Mouse (Mus musculus) lung, embryonic 15.5 days (tissue): ENCODE measurements around the gene Zfp64. TPM values are rescaled to one million over a fixed set of nuclear protein-coding genes. Genes with fewer than 3 reads are reported as not detected.

Source experiments
- ATAC-seq: fragments of 200-750 bp; cut with Nextera tagmentation; 2 replicates; pipeline ENCODE4 v1.8.0; 2017; ENCODE audit warnings: moderate number of reproducible peaks, borderline replicate concordance; ENCODE audit not compliant: low FRiP score, low TSS enrichment; ENCODE audit errors: extremely low read depth
- H3K27ac ChIP-seq: fragments of 300-500 bp; sonication (generic); 2 replicates; pipeline ENCODE4 v1.5.1; 2015; ENCODE audit warnings: moderate library complexity, mild to moderate bottlenecking, inconsistent platforms
- H3K27me3 ChIP-seq: fragments of 300-500 bp; sonication (generic); 2 replicates; pipeline ENCODE4 v1.6.1; 2015; ENCODE audit warnings: inconsistent platforms
- H3K36me3 ChIP-seq: fragments of 300-500 bp; sonication (generic); 2 replicates; pipeline ENCODE4 v1.6.1; 2015; ENCODE audit warnings: inconsistent platforms
- H3K4me1 ChIP-seq: fragments of 300-500 bp; sonication (generic); 2 replicates; pipeline ENCODE4 v1.6.1; 2015; ENCODE audit warnings: inconsistent platforms
- H3K4me2 ChIP-seq: fragments of 300-500 bp; sonication (generic); 2 replicates; pipeline ENCODE4 v1.6.1; 2015; ENCODE audit warnings: inconsistent platforms, mild to moderate bottlenecking, moderate library complexity
- H3K4me3 ChIP-seq: fragments of 300-500 bp; sonication (generic); 2 replicates; pipeline ENCODE4 v1.5.1; 2015; ENCODE audit warnings: mild to moderate bottlenecking, inconsistent platforms
- H3K9ac ChIP-seq: fragments of 300-500 bp; sonication (generic); 2 replicates; pipeline ENCODE4 v1.6.1; 2015; ENCODE audit warnings: inconsistent platforms
- H3K9me3 ChIP-seq: fragments of 300-500 bp; sonication (generic); 2 replicates; pipeline ENCODE4 v1.6.1; 2016; ENCODE audit warnings: inconsistent platforms
- WGBS: fragments of 180-500 bp; shearing (Covaris S2); methylation state at CpG from one replicate; pipeline ENCODE4 v1.1.7; 2015; 5-methylcytosine and 5-hydroxymethylcytosine counted together
- polyA plus RNA-seq: library from polyadenylated mRNA; unstranded; fragments of >200 nt; fragmentation: Nextera tagmentation; extraction: Ambion mirVana; gene quantifications from 2 replicates; pipeline ENCODE4 v1.2.1, GENCODE M21; 2015

The Zfp64 gene
- polyA plus RNA-seq, 1 experiment from 2014 or later = 29.8 TPM

DNA sequence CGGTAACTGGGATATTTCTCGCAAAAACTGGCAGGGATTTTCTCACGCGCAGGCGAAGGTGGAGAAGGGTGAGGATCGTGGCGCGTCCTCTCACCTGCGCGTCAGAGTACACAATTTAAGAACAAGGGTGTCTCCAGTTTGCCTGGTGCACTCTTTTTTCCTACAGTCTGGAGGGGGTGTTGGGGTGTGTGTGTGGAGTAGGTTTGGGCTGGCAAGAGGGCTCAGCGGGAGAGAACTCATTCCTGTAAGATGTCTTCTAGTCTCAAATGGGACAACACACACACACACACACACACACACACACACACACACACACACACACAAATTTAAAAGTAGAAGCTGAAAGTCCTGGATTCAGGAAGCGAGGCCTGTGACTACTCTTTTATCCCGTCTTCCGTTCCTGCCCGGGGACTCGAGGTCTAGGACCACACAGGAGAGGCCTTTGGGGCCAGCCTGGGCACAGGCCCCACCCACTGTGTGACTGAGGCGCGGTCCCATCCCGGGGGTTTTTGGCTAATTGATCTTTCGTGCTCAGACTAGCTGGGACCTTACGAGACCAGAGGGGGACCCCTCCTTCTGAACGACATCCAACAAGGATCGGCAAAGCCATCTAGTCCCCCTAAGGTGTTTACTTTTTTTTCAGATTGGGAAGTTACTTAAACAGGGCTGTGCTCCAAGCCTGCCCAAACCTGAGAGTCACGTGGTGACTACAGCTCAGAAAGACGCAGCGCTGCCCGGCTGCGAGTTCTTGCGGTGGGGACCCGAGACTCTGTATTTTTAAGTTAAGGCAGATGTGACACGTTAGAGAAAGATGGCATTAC lies 42.3 kb downstream of the Zfp64 start:
- ATAC-seq = no peak
- Histone ChIP-seq H3K36me3 (no peaks in the 10 kb centered on the region), H3K4me2 (peak overlapping the region; percentile 94), H3K27ac (no peak overlapping the region), H3K4me1 (peaks cover 23% of the 10 kb centered on the region), H3K9ac (no peak overlapping the region), H3K27me3 (peaks cover 48% of the 10 kb centered on the region), H3K9me3 (no peaks in the 10 kb centered on the region), H3K4me3 (peak overlapping the region; percentile 45)
- WGBS = 2% methylated on average over 31 of the region's 31 CpGs

DNA sequence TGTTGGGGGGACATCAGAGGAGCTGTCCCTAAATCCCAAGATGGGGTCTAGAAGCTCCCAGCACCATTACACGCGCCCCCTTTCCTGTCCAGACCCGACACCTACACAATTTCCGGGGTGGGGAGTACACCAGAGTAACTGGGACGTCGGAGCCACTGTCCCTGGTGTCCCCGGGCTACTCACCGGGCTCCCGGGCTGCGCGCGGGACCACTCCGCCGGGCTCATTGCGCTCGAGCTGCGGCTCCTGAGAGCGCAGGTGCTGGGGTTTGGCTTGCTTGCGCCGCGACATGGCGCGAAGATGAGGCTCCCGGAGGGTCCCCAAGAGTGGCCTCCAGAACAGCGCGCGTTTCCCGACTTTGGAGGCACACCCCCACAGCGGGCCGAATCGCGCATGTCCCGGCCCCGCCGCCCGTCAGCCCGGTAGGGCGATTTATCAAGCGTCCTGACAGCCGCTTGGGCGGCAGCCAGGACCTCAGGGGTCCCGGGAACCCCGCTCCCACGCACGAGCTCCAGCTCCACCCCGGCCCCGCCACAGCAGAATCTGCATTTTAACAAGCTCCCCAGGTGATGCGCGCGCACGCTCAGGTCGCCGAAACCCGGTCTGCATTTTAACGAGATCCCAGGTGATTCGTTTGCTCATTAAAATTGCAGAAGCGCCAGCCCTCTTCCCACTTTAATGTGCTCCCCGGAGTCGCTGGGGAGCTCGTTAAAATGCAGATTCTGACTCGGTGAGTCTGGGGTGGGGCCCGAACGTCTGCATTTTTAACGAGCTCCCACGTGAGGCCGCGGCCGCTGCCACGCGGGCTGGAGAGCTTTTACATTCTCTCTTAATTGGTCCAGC lies 43.1 kb downstream of the Zfp64 start:
- Histone ChIP-seq H3K9me3 (no peaks in the 10 kb centered on the region), H3K27me3 (peaks cover 48% of the 10 kb centered on the region), H3K4me1 (peaks cover 23% of the 10 kb centered on the region), H3K36me3 (no peaks in the 10 kb centered on the region), H3K4me2 (peak overlapping the region; percentile 94), H3K27ac (no peak overlapping the region), H3K4me3 (peak overlapping the region; percentile 45), H3K9ac (peak overlapping the region; percentile 31; the same call in 1 of the 2 replicates)
- no peak for ATAC-seq
- WGBS = under 1% methylated on average over 70 of the region's 70 CpGs

DNA sequence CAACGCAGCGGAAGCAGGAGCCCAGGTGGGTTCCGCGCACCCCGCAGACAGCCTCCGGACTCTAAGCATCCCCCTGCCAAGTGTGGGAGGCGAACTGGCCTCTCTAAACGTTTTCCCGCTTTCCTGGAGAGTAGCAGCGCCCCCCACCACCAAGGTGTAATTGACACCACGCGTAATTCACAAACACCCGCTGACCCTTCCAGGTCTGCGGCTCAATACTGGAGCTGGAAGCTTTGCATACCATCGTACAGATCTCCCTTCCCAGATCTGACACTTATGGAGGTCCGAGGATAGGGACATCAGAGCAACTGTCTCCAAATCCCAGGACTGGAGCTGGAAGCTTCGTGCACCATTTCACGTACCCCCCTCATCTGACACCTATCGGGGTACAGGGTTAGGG lies 43.9 kb downstream of the Zfp64 start:
- peak overlapping the region; percentile 45 for H3K4me3 ChIP-seq
- H3K27ac ChIP-seq = no peak overlapping the region
- peaks cover 48% of the 10 kb centered on the region for H3K27me3 ChIP-seq
- no peak for ATAC-seq
- 3% methylated on average over 19 of the region's 19 CpGs for WGBS
- H3K4me2 ChIP-seq = peak overlapping the region; percentile 94
- H3K9ac ChIP-seq = no peak overlapping the region
- peaks cover 23% of the 10 kb centered on the region for H3K4me1 ChIP-seq
- H3K9me3 ChIP-seq = no peaks in the 10 kb centered on the region
- no peaks in the 10 kb centered on the region for H3K36me3 ChIP-seq

DNA sequence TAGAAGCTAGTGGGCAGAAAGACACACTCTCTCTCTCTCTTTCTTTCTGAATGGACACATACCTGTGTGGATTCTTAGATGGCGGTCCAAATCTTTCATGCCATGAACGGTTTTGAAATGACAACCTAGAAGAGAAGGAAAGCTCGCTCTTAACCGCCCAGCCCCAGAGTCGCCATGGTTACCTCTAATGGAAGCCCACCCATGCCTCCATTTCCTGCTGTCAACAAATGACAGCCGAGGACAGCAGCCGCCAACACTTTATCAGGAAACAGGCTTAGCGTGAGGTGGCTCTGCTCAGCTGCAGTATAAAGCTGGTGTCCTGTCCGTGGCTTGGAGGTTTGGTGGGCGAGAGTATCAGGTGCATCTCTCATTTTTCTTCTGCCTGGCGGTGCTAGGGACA lies 49.4 kb downstream of the Zfp64 start:
- peaks cover 21% of the 10 kb centered on the region for H3K27me3 ChIP-seq
- no peaks in the 10 kb centered on the region for H3K9me3 ChIP-seq
- 32% methylated on average over 11 of the region's 11 CpGs for WGBS
- H3K4me3 ChIP-seq = no peak overlapping the region
- no peaks in the 10 kb centered on the region for H3K36me3 ChIP-seq
- H3K9ac ChIP-seq = no peak overlapping the region
- no peak overlapping the region for H3K4me2 ChIP-seq
- no peaks in the 10 kb centered on the region for H3K4me1 ChIP-seq
- no peak for ATAC-seq
- H3K27ac ChIP-seq = no peak overlapping the region

DNA sequence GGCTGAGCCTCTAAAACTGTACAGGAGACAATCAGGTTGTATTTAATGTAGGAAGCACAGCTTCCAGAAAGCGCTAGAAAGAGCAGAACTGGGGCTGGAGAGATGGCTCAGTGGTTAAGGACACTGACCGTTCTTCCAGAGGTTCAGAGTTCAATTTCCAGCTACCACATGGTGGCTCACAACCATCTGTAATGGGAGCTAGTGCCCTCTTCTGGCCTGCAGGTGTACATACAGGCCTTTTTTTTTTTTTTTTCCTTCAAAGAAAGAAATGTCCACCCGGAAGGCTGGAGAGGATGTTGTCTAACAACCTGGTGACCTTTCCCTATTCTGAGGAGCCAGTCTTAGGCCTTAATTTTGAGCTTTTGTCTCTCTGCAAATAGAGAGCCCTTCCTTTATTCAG lies 50.5 kb downstream of the Zfp64 start:
- Histone ChIP-seq H3K9ac (no peak overlapping the region), H3K4me3 (no peak overlapping the region), H3K36me3 (no peaks in the 10 kb centered on the region), H3K9me3 (no peaks in the 10 kb centered on the region), H3K4me1 (no peaks in the 10 kb centered on the region), H3K4me2 (no peak overlapping the region), H3K27me3 (peaks cover 9% of the 10 kb centered on the region; the same call in 1 of the 2 replicates), H3K27ac (no peak overlapping the region)
- 77% methylated on average over 3 of the region's 3 CpGs for WGBS
- ATAC-seq = no peak

DNA sequence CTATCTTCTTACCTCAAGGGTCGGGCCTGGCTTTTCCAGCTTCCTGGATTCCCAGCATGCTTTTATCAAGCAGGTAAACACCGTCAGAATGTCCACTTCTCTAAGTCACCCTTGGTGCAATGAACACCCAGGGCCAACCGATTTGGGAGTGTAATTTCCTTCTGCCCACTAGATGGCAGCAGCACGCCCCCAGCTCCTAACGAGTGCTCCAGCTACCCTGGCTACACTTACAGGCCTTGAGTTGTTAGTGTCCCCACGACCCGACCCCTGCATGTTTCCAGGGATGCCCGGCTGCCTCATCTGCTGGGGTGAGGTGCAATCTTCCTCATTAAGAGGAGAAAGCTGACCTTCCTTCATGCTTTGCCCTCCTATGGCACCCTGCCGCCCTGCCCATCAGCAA lies 51.2 kb downstream of the Zfp64 start:
- Histone ChIP-seq H3K36me3 (no peaks in the 10 kb centered on the region), H3K4me1 (no peaks in the 10 kb centered on the region), H3K27me3 (peaks cover 3% of the 10 kb centered on the region; the same call in 1 of the 2 replicates), H3K4me2 (no peak overlapping the region), H3K9me3 (no peaks in the 10 kb centered on the region), H3K27ac (no peak overlapping the region), H3K4me3 (no peak overlapping the region), H3K9ac (no peak overlapping the region)
- WGBS = 12% methylated on average over 9 of the region's 9 CpGs
- ATAC-seq = no peak; the same call in 1 of the 2 replicates

DNA sequence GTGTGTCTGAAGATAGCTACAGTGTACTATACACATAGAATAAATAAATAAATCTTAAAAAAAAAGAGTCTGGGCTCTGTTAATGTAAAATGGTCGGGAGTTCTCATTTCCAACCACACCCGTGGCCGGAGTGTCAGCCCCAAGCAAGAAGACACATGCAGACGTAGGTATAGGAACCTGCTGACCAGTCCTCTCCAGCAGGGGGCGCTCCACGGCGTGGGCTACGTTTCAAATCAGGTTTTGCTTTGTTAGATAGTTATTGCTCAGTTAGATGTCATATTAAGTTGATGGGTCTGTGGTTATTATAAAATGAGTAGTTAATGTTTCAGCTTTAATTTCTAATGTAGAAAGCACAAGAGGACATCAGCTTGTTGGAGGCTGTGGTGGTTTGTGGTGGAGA lies 52.8 kb downstream of the Zfp64 start:
- Histone ChIP-seq H3K4me3 (no peak overlapping the region), H3K27me3 (no peaks in the 10 kb centered on the region), H3K9ac (no peak overlapping the region), H3K4me1 (no peaks in the 10 kb centered on the region), H3K9me3 (no peaks in the 10 kb centered on the region), H3K27ac (no peak overlapping the region), H3K4me2 (no peak overlapping the region), H3K36me3 (no peaks in the 10 kb centered on the region)
- ATAC-seq = no peak
- WGBS = 17% methylated on average over 8 of the region's 8 CpGs

DNA sequence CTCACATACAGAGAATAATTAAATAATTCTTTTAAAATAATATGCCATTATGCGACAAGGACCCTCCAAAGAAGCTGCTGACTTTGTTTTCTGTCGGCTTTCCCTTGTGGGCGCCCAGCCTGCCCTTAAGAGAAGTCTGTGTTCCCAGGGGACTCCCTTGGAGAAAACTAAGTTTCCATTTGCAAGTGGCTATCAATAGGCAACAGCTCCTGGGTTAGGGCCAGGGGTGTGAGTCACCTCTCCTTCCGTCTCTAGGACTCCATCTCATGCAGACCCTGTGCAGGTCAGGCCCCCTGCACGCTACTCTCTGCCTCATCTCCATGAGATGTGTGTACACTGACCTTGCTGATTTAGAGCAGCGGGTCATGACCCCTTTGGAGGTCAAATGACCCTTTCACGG lies 57.5 kb downstream of the Zfp64 start:
- no peak overlapping the region for H3K9ac ChIP-seq
- 72% methylated on average over 7 of the region's 7 CpGs for WGBS
- no peak for ATAC-seq
- H3K9me3 ChIP-seq = no peaks in the 10 kb centered on the region
- H3K4me1 ChIP-seq = no peaks in the 10 kb centered on the region
- H3K4me3 ChIP-seq = no peak overlapping the region
- no peak overlapping the region for H3K4me2 ChIP-seq
- H3K36me3 ChIP-seq = no peaks in the 10 kb centered on the region
- H3K27ac ChIP-seq = no peak overlapping the region
- H3K27me3 ChIP-seq = no peaks in the 10 kb centered on the region

DNA sequence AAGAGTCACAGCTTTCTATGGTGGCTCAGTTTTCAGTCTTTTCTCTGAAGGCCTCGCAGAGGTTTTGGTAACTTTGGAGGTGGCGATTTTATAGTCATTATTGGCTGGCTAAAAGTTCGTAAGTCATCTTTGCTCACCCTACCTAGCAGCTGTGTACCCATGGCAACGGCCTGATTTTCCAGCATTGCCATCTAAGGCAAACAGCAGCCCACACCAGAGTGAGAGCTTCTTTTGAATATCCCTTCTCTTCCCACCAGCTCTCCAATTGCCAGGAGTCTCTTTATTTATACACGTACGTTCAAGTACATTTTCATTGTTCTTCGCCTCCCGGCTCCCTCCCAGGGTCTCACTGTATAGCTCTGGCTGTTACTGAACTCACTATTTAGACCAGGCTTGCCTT lies 59.9 kb downstream of the Zfp64 start:
- no peak overlapping the region for H3K9ac ChIP-seq
- ATAC-seq = no peak
- no peak overlapping the region for H3K4me2 ChIP-seq
- no peaks in the 10 kb centered on the region for H3K4me1 ChIP-seq
- no peak overlapping the region for H3K4me3 ChIP-seq
- WGBS = 64% methylated on average over 8 of the region's 8 CpGs
- H3K27ac ChIP-seq = no peak overlapping the region
- no peaks in the 10 kb centered on the region for H3K36me3 ChIP-seq
- H3K9me3 ChIP-seq = no peaks in the 10 kb centered on the region
- H3K27me3 ChIP-seq = no peaks in the 10 kb centered on the region

DNA sequence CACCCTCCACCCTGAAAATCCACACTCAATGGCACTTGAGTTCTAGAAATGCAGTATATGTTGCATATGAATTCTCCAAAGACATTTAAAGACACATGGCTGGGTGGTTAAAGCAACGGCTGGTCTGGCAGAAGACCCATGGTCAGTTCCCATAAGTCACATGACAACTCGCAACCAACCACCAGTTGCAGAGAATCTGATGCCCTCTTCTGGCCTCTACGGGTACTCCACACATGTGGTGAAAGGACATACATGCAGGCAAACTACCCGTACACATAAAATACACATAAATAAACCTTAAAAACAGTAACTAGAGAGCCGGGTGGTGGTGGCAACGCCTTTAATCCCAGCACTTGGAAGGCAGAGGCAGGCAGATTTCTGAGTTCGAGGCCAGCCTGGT lies 60.6 kb downstream of the Zfp64 start:
- H3K4me3 ChIP-seq = no peak overlapping the region
- no peaks in the 10 kb centered on the region for H3K4me1 ChIP-seq
- no peak for ATAC-seq
- no peak overlapping the region for H3K4me2 ChIP-seq
- WGBS = 89% methylated on average over 7 of the region's 7 CpGs
- no peak overlapping the region for H3K27ac ChIP-seq
- no peaks in the 10 kb centered on the region for H3K9me3 ChIP-seq
- H3K27me3 ChIP-seq = no peaks in the 10 kb centered on the region
- H3K36me3 ChIP-seq = no peaks in the 10 kb centered on the region
- no peak overlapping the region for H3K9ac ChIP-seq

DNA sequence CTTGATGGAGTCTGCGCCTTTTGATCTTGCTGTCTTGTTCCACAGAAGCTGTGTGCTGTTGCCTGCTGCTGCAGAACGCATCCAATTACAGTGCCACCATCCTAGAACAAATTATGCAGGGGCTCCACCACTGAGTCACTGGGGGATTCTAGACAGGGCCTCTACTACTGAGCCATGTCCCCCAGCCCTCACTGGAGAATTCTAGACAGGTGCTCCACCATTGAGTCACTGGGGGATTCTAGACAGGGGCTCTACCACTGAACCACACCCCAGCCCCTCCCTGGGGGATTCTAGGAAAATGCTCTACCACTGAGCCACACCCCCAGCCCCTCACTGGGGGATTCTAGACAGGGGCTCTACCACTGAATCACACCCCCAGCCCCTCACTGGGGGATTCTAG lies 63.3 kb downstream of the Zfp64 start:
- no peaks in the 10 kb centered on the region for H3K36me3 ChIP-seq
- H3K27me3 ChIP-seq = no peaks in the 10 kb centered on the region
- H3K9me3 ChIP-seq = no peaks in the 10 kb centered on the region
- H3K9ac ChIP-seq = no peak overlapping the region
- no peak overlapping the region for H3K4me3 ChIP-seq
- no peaks in the 10 kb centered on the region for H3K4me1 ChIP-seq
- 71% methylated on average over 2 of the region's 2 CpGs for WGBS
- no peak overlapping the region for H3K27ac ChIP-seq
- no peak for ATAC-seq
- H3K4me2 ChIP-seq = no peak overlapping the region

DNA sequence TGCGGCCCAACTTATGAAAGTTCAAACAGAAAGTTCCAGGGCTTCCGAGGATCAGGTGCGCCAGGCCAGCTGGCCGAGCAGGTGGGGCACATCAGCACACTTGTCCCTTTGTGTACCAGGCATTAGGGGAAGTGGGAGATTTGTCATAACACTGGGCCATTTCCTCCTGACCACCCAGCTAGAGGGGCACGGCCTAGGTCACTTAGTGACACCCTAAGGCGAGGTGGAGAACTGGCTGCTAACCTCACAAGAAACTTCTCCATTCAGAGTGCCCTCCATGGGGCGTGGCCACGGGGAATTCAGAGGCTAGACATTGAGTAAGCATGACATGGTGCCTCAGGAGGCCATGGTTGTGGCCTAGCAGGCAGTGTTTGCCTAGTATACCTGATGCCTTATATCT lies 70.7 kb downstream of the Zfp64 start:
- Histone ChIP-seq H3K4me1 (no peaks in the 10 kb centered on the region), H3K9me3 (no peaks in the 10 kb centered on the region), H3K4me3 (no peak overlapping the region), H3K9ac (no peak overlapping the region), H3K4me2 (no peak overlapping the region), H3K36me3 (no peaks in the 10 kb centered on the region), H3K27ac (no peak overlapping the region), H3K27me3 (no peaks in the 10 kb centered on the region)
- ATAC-seq = no peak
- 25% methylated on average over 8 of the region's 8 CpGs for WGBS
